7 mouse cellular contexts compared by ENCODE assay signal in the genomic region with DNA sequence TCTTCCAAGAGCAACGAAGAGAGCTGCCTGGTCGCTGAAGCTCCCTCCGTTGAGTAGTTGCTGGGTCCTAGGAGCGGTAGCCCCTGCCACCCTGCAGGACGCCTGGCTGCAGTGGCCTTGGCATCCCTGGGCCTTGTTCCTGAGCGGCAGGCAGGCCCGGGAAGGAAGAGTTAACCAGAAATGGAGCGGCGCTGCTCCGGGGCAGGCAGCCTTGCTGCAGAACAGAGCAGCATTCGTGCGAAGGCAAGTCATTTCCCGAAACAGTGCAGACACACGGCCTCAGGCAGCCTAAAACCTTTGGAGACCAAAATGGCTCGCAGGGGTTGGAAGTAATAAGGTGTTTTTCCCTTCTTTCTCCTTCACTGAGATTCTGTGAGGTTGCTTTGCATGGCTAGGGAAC. TPM values are rescaled to one million over a fixed set of nuclear protein-coding genes. Genes with fewer than 3 reads are reported as not detected.
DNase-seq lines count a peak whose midpoint lies in the region; ATAC-seq lines count a peak whose summit lies in the region.

No protein-coding gene starts in this region.

- peak overlapping the region; percentile 18; the same call in 1 of the 2 replicates for H3K27ac ChIP-seq in kidney, embryonic 14.5 days (ENCODE audit: low read depth, low read length)
- H3K27ac ChIP-seq in embryonic facial prominence, embryonic 15.5 days (replicated peaks) = peak overlapping the region; percentile 67
- H3K27ac ChIP-seq in hindbrain, embryonic 14.5 days = peak overlapping the region; percentile 71
- H3K27ac ChIP-seq in midbrain, embryonic 16.5 days (ENCODE audit: low read length) = peak overlapping the region; percentile 72

- no peaks in the 10 kb centered on the region; the same call in 1 of the 2 replicates for H3K27me3 ChIP-seq in kidney, embryonic 14.5 days (ENCODE audit: control insufficient read depth, insufficient read depth, low read length)
- no peaks in the 10 kb centered on the region for H3K27me3 ChIP-seq in embryonic facial prominence, embryonic 15.5 days
- no peaks in the 10 kb centered on the region for H3K27me3 ChIP-seq in hindbrain, embryonic 14.5 days (ENCODE audit: control insufficient read depth, insufficient read depth, low read length)
- no peaks in the 10 kb centered on the region for H3K27me3 ChIP-seq in midbrain, embryonic 16.5 days (ENCODE audit: control insufficient read depth, insufficient read depth, low read depth, low read length)

- no peaks in the 10 kb centered on the region for H3K36me3 ChIP-seq in kidney, embryonic 14.5 days (ENCODE audit: control insufficient read depth, insufficient read depth, low read length)
- no peaks in the 10 kb centered on the region for H3K36me3 ChIP-seq in embryonic facial prominence, embryonic 15.5 days
- no peaks in the 10 kb centered on the region for H3K36me3 ChIP-seq in hindbrain, embryonic 14.5 days (replicated peaks; ENCODE audit: control insufficient read depth, insufficient read depth)
- H3K36me3 ChIP-seq in midbrain, embryonic 16.5 days (ENCODE audit: control insufficient read depth, insufficient read depth, low read length) = no peaks in the 10 kb centered on the region

- H3K4me1 ChIP-seq in kidney, embryonic 14.5 days (ENCODE audit: control insufficient read depth, insufficient read depth, low read length) = peaks cover 13% of the 10 kb centered on the region
- H3K4me1 ChIP-seq in embryonic facial prominence, embryonic 15.5 days = peaks cover 42% of the 10 kb centered on the region
- H3K4me1 ChIP-seq in hindbrain, embryonic 14.5 days (replicated peaks; ENCODE audit: control insufficient read depth, insufficient read depth, low read length) = peaks cover 25% of the 10 kb centered on the region
- peaks cover 18% of the 10 kb centered on the region for H3K4me1 ChIP-seq in midbrain, embryonic 16.5 days (ENCODE audit: control insufficient read depth, insufficient read depth, low read length)

- no peak for DNase-seq in kidney, adult 11 months
- DNase-seq in hindbrain, embryonic 14.5 days (ENCODE audit: low spot score) = peak; percentile 55
- no peak for DNase-seq in spleen, postnatal 36 days (ENCODE audit: low spot score in 2 of 2)
- DNase-seq in left cerebral cortex, adult 9 months (ENCODE audit: low spot score in 2 of 2) = no peak

- no peak overlapping the region; the same call in 1 of the 2 replicates for H3K4me2 ChIP-seq in kidney, embryonic 14.5 days (replicated peaks; ENCODE audit: low read depth, low read length)
- H3K4me2 ChIP-seq in embryonic facial prominence, embryonic 15.5 days (replicated peaks) = peak overlapping the region; percentile 38
- H3K4me2 ChIP-seq in hindbrain, embryonic 14.5 days (replicated peaks) = peak overlapping the region; percentile 37
- H3K4me2 ChIP-seq in midbrain, embryonic 16.5 days (ENCODE audit: low read length) = peak overlapping the region; percentile 38

- 38% methylated on average over 15 of the region's 15 CpGs for WGBS in kidney, embryonic 14.5 days
- WGBS in embryonic facial prominence, embryonic 15.5 days = 9% methylated on average over 15 of the region's 15 CpGs
- 20% methylated on average over 15 of the region's 15 CpGs for WGBS in hindbrain, embryonic 14.5 days
- WGBS in midbrain, embryonic 16.5 days = 23% methylated on average over 15 of the region's 15 CpGs

- no peak for ATAC-seq in kidney, embryonic 14.5 days (ENCODE audit: low FRiP score, low TSS enrichment)
- ATAC-seq in embryonic facial prominence, embryonic 15.5 days (ENCODE audit: insufficient number of reproducible peaks, low FRiP score, low TSS enrichment, low read depth) = no peak
- ATAC-seq in hindbrain, embryonic 14.5 days (ENCODE audit: low FRiP score) = peak; percentile 62
- 0 out of 2 replicates have a peak, but pooled peaks have one; percentile 59 for ATAC-seq in midbrain, embryonic 16.5 days

- no peaks in the 10 kb centered on the region for H3K9me3 ChIP-seq in kidney, embryonic 14.5 days (ENCODE audit: control insufficient read depth, low read length)
- H3K9me3 ChIP-seq in embryonic facial prominence, embryonic 15.5 days (replicated peaks) = no peaks in the 10 kb centered on the region
- no peaks in the 10 kb centered on the region for H3K9me3 ChIP-seq in hindbrain, embryonic 14.5 days (ENCODE audit: control insufficient read depth, low read length)
- no peaks in the 10 kb centered on the region for H3K9me3 ChIP-seq in midbrain, embryonic 16.5 days (replicated peaks; ENCODE audit: control insufficient read depth, low read length, poor library complexity, severe bottlenecking)

- H3K4me3 ChIP-seq in kidney, embryonic 14.5 days (ENCODE audit: low read length) = no peak overlapping the region
- no peak overlapping the region for H3K4me3 ChIP-seq in embryonic facial prominence, embryonic 15.5 days (replicated peaks)
- no peak overlapping the region for H3K4me3 ChIP-seq in hindbrain, embryonic 14.5 days (replicated peaks; ENCODE audit: low read length)
- no peak overlapping the region for H3K4me3 ChIP-seq in midbrain, embryonic 16.5 days (ENCODE audit: low read depth, low read length)

- H3K9ac ChIP-seq in kidney, embryonic 14.5 days (ENCODE audit: low read depth, low read length) = peak overlapping the region; percentile 32; the same call in 1 of the 2 replicates
- no peak overlapping the region for H3K9ac ChIP-seq in embryonic facial prominence, embryonic 15.5 days
- peak overlapping the region; percentile 30 for H3K9ac ChIP-seq in hindbrain, embryonic 14.5 days
- H3K9ac ChIP-seq in midbrain, embryonic 16.5 days (ENCODE audit: low read depth, low read length) = peak overlapping the region; percentile 13; the same call in 1 of the 2 replicates

RNA-seq across cellular contexts. Expression of a gene that starts 50.5 kb away (rescaled TPM):
- polyA plus RNA-seq in kidney, embryonic 14.5 days (2014; fragmentation: Nextera tagmentation; extraction: Ambion mirVana) = 15.7 and 28.7 TPM in 2 replicates
- polyA plus RNA-seq in embryonic facial prominence, embryonic 15.5 days (2015; fragmentation: Nextera tagmentation; extraction: Ambion mirVana) = 37.7 and 39.1 TPM in 2 replicates
- 12.3 and 13.0 TPM in 2 replicates for polyA plus RNA-seq in hindbrain, embryonic 14.5 days (2014; fragmentation: Nextera tagmentation; extraction: Ambion mirVana)
- 24.8 and 26.5 TPM in 2 replicates for polyA plus RNA-seq in midbrain, embryonic 16.5 days (2015; fragmentation: Nextera tagmentation; extraction: Ambion mirVana)

Comparison
In these comparisons a context has a peak if more than half of its experiments do, and no peak if none do; other contexts are left out.
1. ATAC-seq: peak in hindbrain, embryonic 14.5 days (single experiment) and midbrain, embryonic 16.5 days (single experiment); none in kidney, embryonic 14.5 days (single experiment) and embryonic facial prominence, embryonic 15.5 days (single experiment).
2. H3K27ac ChIP-seq: peak in every context shown above with its lines; median percentile 72 in midbrain, embryonic 16.5 days; 71 in hindbrain, embryonic 14.5 days; 67 in embryonic facial prominence, embryonic 15.5 days; 18 in kidney, embryonic 14.5 days.